Mouse (Mus musculus) spleen, postnatal 14 days (tissue): ENCODE results near the gene Atp6v0a4.

Source experiments
- DNase-seq, 2 experiments: peaks; one replicate each; pipeline ENCODE4 v3.0.0; 2021 to 2022; ENCODE audit warnings: low spot score in 2 of 2

Gene Atp6v0a4

DNA sequence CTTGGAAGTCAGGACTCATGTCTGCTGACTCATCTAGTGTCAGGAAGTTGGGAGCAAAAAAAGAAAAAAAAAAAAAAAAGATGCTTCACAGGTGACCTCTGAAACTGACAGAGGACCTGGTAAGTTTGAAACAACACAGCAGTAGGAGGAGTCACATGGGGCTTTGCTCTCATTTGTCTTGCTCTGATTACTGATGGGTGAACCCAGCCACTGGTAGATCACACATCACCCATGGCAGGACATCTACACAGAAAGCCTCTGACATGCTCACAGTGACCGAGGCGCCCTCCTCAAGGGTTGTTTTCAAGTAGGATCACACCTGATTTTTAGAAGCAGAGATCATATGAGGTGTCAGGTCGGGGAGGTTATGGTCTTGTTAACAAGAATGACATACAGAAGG is 1.1 kb upstream of the Atp6v0a4 start:
- DNase-seq, result no peak

DNA sequence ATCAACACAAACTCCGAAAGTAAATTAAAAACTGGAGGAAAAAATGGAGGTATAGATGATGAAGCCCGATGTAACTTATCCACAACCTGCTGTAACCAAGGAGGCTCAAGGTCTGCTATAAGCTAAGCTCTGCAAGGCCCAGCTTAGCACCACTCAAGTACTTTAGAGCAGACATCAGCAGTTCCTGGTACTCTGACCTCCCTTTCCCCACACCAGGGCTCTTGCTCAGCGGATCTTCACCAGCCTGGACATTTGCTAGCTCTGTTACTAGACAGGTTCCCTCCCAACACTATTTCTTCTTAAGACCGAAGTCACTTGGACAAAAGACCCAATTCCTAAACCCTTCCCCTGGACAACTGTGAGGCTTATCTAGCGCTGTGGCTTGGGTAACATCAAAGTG is 496 bp upstream of the Atp6v0a4 start:
- DNase-seq, result no peak

DNA sequence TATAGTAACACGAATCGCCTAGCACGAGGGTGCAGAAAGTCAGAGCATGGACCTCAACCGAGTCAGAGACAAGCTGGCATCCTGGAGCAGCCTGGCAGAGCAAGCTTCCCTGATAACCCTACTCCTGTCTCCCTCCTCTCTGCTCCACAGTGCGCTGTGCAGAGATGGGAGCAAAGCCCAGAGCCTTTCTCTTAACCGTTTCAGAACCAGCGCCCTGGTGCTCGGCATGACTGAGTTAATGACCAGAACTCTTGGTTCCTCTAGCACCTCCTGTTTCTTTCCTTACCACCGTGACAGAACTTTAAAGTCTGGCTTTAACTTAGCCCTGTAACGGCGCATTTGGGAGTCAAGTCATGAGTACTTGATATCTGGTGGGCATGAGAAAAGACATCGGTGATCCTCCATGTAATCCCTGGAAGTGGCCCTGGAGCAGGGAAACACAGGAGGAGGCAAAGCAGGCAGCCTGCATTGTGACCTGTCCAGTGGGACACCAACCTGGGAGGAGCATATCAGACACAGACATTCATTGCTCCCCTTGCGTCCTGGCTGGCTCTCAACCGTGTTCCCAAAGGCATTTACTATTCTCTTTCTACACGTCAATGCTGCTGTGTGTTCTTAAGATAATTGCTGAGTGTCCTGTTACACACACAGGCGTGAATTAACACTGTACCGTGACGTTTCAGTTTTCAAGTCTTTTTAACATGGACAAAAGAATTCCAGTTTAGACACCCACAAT is 747 bp downstream of the Atp6v0a4 start:
- DNase-seq, result no peak

DNA sequence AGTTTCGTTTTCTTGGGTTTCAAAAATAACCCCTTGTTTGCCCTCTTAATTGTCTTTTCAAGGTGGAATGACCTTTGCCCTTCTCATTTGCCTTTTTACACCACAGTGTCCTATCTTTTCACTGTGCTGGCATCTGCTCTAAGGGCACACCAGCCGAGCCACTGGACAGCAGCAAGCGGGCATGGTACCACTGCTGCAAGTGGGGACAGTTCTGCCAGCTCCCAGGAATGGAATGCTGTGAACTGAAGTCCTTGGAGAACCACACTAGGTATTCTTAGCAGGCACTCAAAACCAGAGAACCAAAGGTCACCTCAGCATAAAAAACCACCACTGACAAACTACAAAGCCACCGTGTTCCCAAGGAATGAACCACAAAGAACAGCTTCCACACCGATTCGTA is 1.6 kb downstream of the Atp6v0a4 start:
- no peak for DNase-seq

DNA sequence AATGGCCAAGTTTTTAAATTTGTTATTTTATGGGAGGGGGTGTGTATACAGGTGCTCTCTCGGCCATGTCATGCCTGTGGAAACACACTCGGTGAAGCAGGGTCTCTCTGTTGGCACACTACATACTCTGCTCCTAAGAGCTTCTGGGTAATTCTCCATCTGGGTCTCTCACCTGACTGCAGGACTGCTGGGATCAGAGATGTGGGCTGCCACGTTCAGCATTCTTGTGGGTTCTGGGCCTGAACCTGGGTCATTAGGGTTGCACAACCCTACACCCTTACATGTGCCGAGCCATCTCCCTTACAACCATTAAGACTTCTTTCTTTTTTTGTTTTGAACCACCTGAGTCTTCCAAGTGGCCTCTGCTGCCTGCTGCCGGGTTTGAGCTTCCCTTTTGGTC is 2.5 kb downstream of the Atp6v0a4 start:
- no peak for DNase-seq

DNA sequence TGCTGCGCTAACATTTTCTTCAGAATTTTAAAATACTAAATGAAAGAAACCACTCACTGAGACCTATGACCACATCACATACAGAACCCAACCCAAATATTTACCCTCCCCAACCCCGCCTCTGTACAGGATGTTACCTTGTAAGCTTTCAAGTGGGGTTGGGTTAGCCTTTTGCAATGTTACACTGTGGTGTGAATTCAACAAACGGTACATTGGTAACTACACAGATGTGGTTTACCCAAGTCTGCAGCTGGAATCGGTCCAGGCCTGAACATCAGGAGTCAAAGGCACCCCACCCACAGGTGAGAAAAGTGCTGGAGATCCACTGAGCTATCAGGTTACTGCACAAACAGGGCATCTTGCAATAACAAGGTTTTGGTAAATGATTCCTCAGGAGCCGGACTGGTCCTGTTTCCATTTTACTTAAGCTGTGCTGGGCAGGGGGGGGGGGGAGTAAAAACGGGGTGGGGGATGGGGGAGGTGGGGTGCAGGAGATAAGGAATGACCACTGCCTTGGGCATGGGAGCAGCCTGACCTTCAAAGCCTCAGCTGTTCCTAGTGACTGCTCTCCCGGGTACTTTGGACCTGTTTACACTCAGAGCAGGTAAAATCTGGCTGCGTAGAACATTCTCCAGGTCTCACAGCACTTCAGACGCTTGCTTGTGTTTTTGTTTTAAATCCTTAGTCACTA is 3.6 kb downstream of the Atp6v0a4 start:
- DNase-seq, result no peak

DNA sequence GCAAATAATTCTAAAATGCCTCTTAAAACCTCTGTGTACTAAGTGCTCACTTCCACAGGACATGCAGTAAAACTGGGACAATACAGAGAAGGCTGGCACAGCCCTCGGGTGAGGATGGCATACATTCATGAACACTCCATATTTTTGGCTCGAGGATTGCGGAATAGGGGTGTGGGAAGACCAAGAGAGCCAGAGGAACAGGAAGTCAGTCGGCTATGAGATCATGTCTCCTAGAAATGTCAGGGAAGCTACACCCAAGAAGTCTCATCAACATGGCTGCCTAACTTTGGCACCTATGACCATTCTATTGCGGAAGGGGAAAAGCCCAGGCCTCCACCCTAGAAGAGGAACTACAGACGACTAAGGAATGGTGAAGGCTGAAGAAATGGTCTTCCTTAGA is 6.0 kb downstream of the Atp6v0a4 start:
- no peak for DNase-seq

DNA sequence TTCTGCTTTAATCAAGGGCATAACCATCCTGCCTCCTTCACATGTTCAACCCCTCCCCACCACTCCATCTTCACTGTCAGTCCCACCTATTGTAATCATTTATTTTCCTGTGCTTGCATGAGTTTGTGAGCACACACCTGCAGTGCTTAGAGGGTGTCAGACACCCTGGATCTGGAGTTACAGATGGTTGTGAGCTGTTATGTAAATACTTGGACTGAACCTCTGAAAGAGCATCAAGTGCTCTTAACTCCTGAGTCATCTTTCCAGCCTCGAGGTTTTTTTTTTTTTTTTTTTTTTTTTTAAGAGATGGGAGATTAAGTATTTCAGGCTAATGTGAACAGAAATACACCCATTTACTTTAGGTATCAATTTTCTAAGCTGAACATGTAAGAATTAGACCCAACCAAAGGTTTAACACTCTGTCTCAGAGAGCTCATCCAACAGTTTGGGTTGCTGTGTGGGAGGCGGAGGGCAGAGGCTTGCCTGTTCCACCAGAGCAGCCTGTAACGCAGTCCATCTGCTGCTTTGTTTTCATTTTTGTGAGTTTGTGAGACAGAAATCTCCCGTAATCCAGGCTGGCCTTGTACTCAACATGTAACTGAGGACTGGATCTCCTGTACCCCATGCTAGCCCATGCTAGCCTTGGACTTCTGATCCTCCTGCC is 8.1 kb downstream of the Atp6v0a4 start:
- no peak for DNase-seq

DNA sequence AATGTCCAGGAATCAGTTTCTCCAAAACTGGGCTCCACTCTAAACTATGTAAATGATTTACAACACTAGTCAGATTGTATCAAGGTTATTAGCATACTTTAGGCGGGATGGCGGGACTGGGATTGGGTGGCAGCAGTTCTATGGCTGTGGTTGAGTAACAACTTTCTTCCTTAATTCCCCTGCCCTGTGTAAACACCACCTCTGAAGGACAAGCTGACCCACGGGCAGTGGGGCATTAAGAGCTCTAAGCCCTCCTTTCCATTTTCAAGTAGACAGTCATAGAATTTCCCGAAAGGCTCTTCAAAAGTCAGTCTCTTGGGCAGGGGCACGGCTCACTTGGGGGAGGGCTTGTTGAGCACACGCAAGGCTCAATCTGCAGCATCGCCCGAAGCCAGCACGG is 13.5 kb downstream of the Atp6v0a4 start:
- no peak for DNase-seq

DNA sequence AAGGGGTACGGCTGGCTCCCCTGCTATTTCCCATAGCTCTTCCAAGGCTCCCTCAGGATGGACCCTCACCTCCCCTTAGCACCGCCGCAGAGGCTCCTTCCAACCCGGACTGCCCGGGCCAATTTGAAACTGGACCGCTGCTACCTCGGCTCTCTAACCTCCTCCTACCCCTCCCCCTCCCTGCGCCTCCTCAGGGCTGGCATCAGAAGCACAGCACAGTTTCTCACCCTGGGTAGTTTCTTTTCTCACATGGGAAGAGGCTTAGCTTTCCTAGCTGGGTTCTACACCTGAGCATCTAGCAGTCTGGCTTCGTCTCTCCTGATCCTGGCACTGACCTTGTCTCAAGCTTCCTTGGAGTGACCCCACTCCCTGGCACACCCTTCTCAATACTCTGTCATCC is 14.5 kb downstream of the Atp6v0a4 start:
- no peak for DNase-seq

DNA sequence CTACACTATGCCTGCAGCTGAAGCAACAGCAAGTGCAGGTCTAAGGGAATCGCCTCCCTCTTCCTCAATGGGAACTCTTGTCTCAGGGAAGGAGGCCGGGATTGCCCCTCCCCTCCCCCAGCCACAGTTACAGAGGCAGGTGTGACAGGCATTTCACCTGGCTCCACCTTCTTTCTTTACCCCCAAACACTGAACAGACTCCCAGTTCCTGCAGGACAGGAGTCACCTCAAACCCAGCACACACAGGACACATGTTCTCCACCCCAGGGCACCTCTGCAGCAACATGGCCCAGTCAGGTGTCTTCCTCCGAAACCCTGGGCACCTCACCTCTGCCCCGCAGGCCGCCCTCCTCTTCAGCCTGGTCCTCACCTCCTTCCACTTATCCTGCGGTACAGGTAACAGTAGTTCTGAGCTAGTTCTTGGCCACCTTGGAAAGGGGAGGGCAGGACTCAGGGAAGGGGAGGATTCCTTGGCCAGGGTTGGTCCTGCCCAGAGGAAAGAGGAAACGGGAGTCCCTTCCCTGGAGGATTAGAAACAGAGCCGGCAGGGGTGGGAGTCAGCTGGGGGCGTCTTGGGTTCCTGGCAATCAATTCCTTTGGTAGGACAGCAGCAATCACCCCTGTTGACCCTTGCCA is 15.1 kb downstream of the Atp6v0a4 start, which contains the start of gene Tmem213:
Tmem213 (plus strand) TSS at position 96 of the 636 bp plus-strand sequence.
- DNase-seq, result no peak

DNA sequence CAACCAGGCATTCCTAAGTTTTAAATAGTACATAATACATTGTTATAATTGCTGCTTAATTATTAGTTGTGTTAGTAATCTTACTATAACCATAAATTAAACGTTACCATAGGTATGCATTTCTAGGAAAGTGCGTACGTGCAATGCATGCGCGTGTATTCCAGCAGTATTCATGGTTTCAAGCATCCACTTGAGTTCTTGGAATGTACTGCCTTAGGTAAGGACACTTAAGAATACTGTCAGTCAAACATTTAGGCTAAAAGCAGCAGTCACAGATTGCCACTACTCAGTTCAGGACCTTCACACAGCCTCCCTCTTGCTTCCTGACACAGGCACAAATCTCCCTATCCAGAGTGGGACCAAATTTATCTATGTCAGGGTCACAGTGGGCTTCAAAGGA is 15.9 kb downstream of the Atp6v0a4 start:
- no peak for DNase-seq

DNA sequence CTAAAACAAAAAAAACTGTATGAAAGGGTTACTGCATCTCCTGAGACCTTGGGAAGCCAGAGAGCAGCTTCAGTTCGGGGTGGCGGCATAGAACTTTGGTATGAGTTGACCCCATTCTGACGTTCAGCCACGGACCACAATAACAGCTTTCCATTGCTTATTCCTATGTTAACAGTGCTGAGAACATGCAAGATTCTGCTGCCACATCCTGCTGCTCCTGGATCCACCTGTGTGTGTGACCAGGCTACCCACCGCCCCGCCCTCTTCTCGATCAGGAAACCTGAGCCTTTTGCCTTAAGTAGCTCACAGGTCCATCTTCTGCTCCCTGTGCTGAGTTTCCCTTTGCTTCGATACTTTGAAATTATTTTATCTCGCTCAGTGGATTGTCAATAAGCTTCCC is 18.5 kb downstream of the Atp6v0a4 start:
- no peak for DNase-seq

DNA sequence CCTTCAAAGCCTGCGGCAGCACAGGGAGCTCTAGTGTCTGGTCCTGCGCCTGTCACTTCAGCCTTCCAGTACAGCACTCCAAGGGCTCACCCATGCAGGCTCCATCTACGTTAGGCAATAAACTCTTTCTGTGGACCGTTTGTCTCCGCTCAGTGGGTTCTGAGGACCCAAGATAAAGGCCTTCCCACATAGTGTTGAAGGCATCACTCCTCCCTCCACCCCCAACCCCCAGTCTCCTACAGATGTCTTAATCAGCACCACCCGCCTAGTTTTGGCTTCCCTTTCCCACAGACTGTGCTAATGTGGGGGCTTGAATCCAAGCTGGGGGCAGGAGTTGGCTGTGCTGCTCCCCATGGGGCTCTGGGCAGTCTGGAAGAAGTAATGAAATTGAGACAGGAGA is 20.6 kb downstream of the Atp6v0a4 start:
- DNase-seq, result no peak

DNA sequence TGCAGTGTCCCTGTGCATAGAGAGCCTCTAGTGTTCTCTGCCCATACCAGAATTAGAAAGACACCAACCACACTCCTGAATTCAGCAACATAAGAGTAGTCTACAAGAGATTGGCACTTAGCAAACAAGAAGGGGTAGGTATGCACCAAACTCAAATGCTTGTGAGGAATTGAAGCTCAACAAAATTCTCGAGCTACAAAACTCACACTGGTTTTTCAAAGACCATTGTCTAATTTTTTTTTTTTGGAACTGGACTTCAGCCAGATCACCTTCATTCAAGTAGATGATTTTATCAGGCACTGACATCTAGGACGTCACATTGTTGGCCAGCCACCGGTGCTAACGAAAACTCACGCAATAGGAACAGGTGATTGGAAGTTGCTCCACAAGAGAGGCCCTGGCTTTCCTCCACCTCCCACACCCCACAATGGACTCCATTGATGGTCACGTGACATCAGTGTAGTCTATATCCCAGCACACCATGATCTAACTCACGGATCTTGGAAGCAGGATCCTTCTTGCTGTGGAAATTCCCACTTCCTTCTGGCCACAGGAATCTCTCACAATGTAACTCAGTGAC is 22.1 kb downstream of the Atp6v0a4 start:
- DNase-seq, result no peak

DNA sequence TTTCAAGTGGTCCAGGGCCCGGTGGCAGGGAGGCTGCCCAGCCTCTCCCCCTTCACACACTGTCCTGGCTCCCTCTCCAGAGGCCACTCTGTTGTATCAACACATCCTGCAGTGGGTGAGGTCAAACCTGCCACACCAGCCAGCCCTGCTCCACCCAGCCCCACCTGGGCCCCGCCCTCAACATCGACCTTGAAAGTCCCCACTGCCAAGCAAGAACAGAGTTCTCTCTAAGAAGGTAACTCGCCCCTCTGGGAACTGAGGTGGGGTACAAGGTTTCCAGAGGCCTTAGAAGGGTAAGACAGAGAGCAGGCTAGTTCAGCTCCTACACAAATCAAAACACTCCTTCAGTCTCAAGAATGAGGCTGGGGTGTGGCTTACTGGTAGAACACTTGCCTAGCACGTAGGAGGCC is 27.4 kb downstream of the Atp6v0a4 start:
- no peak for DNase-seq

DNA sequence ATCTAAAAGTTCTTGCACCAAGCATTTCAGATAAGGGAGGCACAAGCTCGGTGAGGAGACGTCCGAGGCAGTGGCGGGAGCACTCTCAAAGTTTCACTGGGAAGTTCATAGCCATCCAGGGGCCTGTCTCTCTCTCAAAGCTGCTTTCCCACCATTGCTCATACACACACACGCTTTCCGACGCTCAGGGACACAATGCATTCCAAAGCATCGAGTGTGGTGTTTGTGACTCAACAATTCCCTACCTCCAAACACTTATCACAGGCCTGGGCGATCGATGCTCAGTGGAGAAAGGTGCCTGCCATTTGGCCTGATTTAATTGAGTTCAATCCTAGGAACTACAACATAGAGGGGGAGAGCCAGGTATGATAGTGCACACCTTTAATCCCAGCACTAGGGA is 29.7 kb downstream of the Atp6v0a4 start:
- DNase-seq, result no peak

DNA sequence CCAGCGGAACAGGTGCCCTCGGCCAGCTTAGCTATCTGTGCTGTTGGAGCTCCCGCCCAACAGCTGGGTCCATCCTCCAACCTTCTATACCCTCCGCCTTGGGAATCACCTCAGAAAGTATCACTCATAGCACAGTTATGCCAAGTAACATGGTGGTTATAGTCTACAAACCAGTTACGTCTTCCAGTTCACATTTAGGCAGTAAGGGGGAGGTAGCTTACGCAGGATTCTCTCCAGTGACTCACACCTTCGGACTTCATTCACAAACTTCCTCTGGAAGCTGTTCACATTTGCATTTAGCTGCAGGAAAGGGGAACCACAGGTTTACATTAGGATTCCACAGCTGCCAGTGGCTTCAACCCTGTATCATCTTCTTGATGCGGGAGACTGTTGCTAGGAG is 31.8 kb downstream of the Atp6v0a4 start:
- DNase-seq, result no peak

DNA sequence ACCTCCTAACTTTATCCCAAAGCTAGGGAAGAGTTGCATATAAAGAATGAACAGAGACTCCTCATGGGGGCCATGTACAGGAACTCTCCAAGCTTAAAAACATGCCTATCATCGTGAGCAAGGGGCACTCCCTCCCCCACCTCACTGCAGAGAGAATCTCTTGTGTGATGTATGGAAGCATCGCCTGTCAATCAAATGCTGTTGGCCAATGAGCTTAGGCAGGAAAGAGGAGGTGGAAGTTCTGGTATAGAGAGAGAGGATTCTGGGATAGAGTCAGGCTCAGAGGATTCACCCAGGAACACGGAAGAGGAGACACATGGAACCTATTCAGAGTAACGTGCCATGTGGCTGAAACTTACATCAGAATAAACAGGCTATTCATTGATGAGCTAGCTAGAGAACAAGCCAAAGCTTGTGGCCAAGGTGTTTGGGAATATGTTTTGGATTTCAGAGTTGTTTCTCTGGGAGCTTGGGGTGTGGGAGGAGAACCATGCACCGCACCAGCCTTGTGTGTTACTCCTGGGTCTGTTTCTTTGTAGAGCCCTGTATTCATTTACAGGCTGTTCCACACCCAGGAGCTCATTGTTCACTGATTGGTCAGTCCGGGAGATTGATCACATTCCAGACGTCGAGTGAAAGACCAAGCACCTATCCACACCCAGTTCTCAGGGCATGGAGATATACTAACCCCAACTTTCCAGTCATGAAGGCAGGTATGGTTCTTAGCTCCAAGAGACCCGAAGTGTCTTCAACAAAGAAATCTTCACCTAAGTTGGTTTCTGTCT is 37.0 kb downstream of the Atp6v0a4 start:
- DNase-seq, result no peak

DNA sequence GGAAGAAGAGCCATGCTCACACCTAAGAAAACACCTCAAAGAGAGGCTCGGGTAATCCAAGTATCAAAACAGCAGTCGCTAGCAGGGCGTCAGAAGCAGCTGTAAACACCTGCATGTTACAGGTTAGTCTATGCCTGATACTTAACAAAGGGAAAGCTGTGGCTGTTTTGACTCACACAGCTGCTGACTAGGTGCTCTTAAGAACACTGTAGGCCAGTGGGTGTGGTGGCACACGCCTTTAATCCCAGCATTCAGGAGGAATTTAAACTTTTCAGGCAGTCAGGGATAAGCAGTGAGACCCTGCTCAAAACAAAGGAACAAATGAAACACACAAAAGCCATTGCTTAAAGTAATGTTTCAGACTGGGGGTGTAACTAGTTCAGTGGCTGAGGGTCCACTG is 41.2 kb downstream of the Atp6v0a4 start:
- DNase-seq, result no peak

DNA sequence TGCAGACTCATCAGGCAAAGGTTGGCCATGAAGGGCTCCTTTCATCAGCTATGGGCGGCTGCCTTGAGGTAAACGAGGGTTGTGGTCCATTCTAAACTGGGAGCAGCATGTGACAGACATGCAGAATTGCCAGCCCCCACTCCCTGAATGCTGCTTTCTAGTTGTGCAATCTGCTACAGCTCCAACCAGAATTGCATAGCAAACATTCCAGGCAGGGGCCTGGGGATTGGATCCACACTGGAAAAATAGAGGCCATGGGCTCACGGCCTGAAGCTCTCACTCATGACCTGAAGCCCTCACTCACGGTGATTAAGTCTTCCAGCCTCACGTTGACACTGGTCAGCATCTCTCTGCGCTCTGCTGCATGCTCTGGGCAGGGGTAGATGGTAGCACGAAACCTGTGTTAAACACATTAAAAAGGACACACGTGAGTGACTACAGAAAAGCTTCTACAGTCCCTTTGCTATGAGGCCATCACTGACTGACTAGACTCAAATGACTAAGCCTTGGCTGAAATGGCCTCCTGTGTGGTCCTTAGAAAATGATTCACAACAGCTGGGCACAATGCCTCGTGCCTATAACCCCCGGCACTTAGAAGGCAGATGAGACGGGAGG is 42.6 kb downstream of the Atp6v0a4 start:
- DNase-seq, result no peak
